Mouse (Mus musculus) kidney, adult 18-20 months (tissue): ENCODE data around the gene Pkd1l1.

Experiments used
- DNase-seq: peaks from one replicate; pipeline ENCODE4 v3.0.0; 2021

The Pkd1l1 gene

DNA sequence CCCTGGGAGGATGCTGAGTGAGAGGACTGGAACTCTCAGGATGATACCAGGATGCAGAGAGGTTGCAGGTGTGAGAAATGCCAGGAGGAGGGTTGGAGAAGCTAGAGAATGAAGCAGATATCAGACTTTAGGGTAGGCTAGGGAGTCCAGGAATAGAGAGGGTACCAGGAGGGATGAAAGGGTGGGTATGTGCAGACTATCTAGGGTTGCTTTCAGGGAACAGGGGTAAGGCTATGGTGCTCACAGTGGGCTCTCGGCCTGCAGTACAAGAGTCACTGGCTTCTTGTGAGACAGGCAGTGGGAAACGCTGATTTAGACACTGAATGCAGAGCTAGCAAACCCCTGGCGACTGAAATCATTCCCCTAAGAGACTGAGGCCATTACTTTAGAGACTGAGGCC, at the start of gene Pkd1l1:
TSS of gene Pkd1l1 (minus strand) at position 101 of the 400 bp plus-strand sequence.
- DNase-seq, result no peak

GRCm38 (mm10) chr11:9020207-9020606, 47.1 kb upstream of the Pkd1l1 start:
- DNase-seq, result no peak

DNA sequence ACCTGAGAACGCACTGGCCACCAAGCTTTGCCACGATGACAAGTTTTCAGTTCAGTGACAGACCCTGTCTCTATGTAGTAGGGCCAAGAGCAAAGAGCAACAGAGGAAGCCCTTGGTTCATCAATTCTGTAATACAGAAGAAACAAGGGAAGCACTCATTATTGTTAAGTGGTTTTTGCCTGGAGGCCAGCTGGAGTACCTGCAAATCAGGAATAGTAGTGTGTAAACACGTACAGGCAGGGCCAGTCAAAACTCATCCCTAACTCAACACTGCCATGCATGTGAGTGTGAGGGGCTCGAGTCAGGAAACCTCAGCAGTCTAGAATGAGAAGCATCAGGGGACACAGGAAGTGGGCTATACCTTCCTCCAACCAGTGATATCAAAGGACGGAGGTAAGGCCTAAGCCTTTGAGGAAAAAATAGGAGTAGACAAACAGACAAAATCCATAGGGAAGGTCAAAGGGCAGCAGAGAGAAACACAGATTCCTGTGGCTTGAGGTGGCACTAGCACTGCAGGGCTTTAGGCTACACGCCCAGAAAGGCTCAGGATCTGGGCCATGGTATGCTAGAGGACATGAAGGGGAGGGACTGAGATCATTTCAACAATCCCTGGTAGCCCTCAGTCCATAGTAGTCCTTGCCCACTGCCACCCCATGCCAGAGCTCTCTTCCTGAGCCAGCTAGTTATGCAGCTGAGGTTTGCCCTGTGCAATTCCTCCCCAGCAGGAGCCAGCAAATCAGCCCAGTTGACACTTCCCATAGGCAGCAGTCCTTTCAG, 45.6 kb upstream of the Pkd1l1 start:
- DNase-seq, result no peak

GRCm38 (mm10) chr11:9014740-9015139, 41.7 kb upstream of the Pkd1l1 start:
- DNase-seq, result no peak

- no peak for DNase-seq
Observed at GRCm38 (mm10) chr11:9011348-9011747, 38.3 kb upstream of the Pkd1l1 start.

DNA sequence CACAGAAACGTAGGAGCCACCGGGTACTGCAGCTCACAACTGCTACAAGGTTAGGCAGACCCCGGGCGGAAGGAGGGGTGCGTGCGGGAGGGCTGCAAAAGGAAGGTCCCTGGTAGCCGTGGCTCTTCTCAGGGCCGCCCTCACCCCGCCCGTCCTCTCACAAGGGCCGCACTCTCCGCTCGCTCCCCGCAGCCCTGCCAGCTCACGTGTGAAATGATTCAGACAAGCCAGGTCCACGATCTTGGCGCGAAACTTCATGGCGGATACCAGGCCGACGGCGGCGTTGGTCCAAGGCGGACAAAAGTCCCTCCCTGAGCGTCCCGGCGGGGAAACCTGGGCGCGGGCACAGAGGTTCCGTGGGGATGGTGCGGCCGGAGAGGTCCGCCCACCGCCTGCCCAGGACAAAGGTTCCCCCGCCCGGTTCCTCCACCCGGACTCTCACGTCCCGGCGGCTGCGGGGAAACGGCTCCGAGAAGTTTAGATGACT, 37.8 kb upstream of the Pkd1l1 start, which contains the start of gene Hus1:
TSS of gene Hus1 (minus strand) at position 339 of the 487 bp plus-strand sequence.
- peak; percentile 91 for DNase-seq

DNA sequence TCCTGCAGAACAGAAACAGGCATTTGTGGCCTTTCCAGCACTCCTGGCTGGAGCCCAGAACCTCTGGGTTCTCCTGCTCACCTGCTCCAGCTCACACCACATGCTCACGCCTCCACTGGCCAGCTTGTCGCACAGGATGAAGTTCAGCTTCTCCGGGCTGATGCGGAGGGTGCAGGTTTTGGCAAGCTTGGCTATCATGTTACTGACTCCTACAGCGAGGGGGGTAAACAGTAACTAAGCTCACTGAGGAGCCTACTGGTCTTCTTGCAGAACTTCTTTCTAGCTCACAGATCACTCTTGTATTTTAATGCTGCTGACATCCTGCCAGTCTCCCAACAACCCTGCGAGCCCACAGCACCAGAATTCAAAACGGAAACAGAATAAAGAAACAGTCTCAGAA, 37.4 kb upstream of the Pkd1l1 start:
- DNase-seq, result peak; percentile 71

- DNase-seq, result no peak
Observed at GRCm38 (mm10) chr11:9008761-9009160, 35.7 kb upstream of the Pkd1l1 start.

GRCm38 (mm10) chr11:8988084-8988483, 15.0 kb upstream of the Pkd1l1 start:
- no peak for DNase-seq

DNA sequence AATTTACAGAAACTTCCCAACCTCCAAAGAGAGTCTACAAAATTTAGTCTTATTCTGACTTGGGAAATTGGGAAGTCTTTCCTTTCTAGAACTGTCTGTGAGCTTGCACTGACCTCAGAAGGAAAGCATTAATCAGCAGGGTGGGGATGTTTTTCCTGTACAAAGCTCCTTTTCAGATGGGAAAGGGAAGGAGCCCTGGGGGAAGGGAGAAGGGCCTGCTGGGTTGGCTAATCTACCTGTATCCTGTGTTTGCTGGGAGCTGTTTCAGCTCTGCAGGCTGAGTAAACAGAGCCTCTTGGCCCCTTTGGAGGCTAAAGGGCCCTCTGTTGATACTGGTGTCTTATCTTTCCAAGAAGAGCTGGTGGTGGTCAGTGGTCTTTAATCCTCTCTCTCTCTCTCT, 13.0 kb upstream of the Pkd1l1 start:
- peak; percentile 27 for DNase-seq

GRCm38 (mm10) chr11:8983237-8983861, 10.3 kb upstream of the Pkd1l1 start:
- peak; percentile 80 for DNase-seq

DNA sequence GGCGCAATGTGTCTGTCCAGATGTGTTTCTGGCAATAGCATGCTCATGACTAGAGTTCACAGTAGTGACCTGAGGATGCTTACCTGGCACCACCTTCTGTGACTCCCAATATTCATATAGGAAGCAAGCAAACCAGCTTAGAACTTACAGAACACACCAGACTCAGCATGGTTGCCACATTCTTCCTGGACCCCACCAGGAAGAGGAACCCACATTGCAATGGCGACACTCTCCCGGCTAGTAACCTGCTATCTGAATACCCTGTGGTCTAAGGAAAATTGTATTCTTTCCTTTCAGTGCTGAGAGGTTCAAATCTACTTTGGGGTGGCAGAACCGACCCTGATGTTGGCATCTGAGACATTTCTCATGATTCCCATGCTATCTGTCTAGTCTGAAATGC, 5.1 kb upstream of the Pkd1l1 start:
- DNase-seq, result no peak

- DNase-seq, result no peak
Observed at GRCm38 (mm10) chr11:8972093-8972492, 973 bp downstream of the Pkd1l1 start.

- no peak for DNase-seq
Observed at GRCm38 (mm10) chr11:8970509-8970908, 2.6 kb downstream of the Pkd1l1 start.

GRCm38 (mm10) chr11:8968094-8968493, 5.0 kb downstream of the Pkd1l1 start:
- DNase-seq, result no peak

DNA sequence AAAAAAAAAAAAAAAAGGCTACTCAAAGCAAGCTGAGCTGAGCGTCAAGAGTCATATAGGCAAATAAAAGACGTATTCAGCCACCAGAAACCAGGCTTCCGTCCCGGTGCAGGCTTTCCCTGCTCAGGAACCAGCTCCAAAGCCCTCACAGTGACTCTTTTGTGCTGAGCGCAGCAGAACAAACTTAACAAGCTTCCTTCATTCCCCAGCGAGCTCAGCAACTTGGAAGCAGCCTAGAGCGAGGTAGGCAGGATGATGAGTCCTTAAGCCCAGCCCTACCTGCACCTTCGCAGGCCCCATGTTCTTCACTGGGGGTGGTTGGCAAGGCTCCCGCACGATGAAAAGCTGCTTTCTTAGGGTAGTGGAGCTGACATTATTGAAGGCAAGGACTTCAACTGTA, 14.5 kb downstream of the Pkd1l1 start:
- no peak for DNase-seq

GRCm38 (mm10) chr11:8958108-8958507, 15.0 kb downstream of the Pkd1l1 start:
- peak; percentile 15 for DNase-seq

GRCm38 (mm10) chr11:8957023-8957422, 16.0 kb downstream of the Pkd1l1 start:
- no peak for DNase-seq

DNA sequence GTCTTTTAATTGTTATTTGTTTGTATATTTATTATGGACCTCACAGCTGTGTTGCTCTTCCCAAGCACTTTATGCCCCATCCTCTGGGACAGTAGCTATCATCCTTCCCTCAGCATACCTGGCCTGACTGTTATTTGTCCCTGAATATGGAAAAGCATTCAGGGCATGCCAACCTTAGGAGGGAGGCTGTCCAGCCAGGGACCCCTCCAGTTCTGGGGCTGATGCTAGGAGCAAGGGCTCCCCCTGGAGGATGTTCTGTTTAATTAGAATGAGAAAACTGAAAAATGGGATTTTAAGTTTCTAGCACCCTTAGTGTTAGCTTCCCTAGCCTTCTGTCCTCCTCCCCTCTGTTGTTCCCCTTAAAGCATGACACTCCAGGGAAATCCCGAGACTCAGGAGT, 17.4 kb downstream of the Pkd1l1 start:
- peak; percentile 14 for DNase-seq

DNA sequence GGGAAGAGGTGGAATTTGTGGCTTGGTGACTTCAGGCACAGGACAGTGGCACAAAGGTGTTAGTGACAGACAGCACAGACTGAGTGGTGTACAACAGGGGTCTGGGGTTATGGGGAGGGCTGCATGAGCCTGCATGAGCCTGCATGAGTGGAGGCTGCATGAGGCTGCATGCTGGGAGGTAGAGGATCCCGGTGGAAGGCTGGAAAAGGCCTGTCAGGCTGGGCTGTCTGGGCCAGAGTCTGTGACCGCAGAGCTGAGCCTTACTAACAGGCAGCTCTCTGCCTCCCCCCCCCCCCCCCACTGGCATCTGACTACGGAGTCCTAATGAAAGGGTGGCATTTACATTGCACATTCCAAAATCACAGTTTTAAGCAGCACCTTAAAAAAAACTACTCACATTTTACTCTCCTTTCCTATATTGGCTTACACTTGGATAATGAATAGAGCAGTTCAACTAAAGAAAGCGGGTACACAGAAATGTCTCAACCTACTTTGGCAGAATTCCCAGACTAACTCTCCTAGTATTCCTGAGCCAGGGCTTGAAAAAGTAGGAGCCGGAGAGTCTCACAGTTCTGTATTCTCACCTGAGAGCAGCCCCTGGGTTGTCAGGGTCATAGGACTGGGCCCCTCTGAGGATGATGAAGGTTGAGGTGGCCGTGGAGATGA, 23.2 kb downstream of the Pkd1l1 start:
- DNase-seq, result peak; percentile 11

DNA sequence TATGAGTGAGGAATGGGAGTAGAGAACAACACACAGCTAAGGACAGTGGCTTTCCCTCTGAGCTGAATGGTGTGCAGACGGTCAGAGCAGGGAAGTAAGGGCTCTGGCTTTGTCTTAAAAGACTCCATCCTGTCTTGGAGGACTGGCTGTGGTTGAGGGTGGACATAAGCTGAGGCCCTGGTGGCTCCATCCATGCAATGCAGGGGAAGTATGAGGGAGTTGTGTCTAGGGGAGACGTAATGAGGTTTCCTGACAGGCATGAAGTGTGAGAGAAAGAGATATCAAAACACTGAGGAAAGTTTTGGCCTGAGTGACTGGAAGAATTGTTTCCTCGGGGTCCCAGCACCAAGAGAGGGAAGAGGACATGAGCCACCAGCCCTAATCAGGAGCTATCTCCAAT, 24.2 kb downstream of the Pkd1l1 start:
- DNase-seq, result no peak

- no peak for DNase-seq
Observed at GRCm38 (mm10) chr11:8944114-8944513, 29.0 kb downstream of the Pkd1l1 start.

DNA sequence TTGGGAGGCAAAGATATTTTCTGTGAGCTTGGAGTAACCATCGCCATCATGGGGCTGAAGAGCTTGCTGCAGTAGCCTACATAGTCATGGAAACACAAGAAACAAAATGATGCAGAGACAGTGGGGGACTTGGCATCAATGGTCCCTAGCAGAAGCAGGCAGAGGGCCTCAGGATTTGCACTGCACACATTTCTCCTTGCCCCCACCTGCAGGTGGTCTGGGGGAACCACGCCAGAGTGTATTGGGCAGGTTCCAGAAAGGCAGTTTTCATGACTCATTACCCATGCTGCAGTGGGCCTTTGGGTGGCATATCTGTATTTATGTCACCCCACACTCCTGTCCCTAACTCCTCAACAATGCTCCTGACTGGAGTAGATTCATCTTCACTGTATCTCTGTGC, 30.6 kb downstream of the Pkd1l1 start:
- DNase-seq, result no peak
